Mouse (Mus musculus): Measurements from ENCODE around the gene Hspb9.

DNA sequence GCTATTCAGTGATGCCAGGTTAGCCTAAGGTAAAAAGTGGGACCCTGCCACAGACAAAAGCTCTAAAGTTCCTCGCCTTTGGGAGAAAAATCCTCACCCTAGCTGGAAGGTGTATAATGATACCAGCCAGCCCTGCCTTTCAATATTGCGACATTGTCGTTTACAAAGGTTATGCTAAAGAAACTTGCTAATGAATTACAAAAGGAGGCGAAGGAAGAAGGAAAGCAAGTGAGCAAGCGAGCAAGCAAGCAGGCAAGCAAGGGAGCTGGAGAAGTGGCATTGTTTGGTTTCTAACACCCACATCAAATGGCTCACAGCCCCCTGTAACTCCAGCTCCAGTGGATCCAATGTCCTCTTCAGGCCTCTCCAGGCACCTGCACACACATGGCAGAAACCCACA, 31.1 kb upstream of the Hspb9 start:
- TF ChIP-seq CTCF (IDR thresholded peaks at IDR 0.05; ENCODE audit: borderline replicate concordance, insufficient read depth, low read depth, low read length) (no peak), POLR2A (IDR thresholded peaks at IDR 0.05; ENCODE audit: borderline replicate concordance, insufficient read depth, low read length) (no peak)

Data from cerebellum, adult 2 months (tissue).